Mouse (Mus musculus): ENCODE results near the gene Aqp11.
A peak's percentile ranks its signal among the peaks of the same experiment; 100 is the strongest.

Aqp11 gene

GRCm38 (mm10) chr7:97747787-97748497 is 9.9 kb upstream of the Aqp11 start:
- DNase-seq (ENCODE audit: extremely low read depth, insufficient read length, low spot score): peak; percentile 81

DNA sequence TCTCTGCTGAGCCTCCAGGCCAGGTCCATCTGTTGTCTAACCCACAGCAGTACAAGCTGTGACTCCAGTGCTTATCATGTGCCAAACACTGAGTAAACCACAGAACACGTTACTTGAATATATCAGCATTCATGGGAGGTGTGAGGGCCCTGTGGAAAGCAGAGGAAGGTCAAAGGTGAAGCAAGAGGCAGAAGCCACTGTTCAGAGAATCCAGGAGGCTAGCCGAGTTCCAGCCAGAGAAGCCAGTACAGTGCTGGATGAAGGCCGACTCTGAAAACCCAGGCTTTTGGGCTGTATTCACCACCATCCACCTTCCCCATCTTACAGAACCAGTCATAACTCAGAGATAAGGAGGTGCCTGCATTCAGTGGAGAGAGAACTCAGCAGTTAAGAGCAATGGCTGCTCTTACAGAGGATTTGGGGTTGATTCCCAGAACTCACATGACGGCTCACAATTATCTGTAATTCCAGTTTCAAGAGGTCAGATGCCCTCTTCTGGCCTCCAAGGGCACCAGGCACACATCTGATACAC is 9.2 kb upstream of the Aqp11 start:
- DNase-seq (ENCODE audit: extremely low read depth, insufficient read length, low spot score): no peak

DNA sequence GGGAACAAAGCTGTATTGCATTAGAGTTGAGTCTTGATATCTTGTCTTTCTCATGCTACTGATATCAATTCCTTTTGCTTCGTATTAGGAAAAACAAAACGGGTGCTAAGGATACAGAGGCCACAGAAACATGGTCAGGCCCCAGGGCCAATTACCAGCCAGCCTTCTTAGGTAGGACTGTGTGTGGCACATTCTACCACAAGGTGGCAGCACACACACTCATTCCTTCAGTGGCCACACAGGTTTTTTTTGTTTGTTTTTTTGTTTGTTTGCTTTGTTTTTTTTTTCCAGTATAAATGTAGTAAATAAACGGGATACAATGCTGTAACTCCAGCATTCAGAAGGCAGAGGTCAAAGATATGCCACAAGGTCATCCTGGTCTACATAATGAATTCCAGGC is 7.2 kb upstream of the Aqp11 start:
- DNase-seq (ENCODE audit: extremely low read depth, insufficient read length, low spot score): no peak

- no peak for DNase-seq (ENCODE audit: extremely low read depth, insufficient read length, low spot score)
Observed at GRCm38 (mm10) chr7:97741756-97742291, 3.7 kb upstream of the Aqp11 start.

GRCm38 (mm10) chr7:97740948-97741347 is 2.9 kb upstream of the Aqp11 start:
- DNase-seq (ENCODE audit: extremely low read depth, insufficient read length, low spot score): peak; percentile 35

DNA sequence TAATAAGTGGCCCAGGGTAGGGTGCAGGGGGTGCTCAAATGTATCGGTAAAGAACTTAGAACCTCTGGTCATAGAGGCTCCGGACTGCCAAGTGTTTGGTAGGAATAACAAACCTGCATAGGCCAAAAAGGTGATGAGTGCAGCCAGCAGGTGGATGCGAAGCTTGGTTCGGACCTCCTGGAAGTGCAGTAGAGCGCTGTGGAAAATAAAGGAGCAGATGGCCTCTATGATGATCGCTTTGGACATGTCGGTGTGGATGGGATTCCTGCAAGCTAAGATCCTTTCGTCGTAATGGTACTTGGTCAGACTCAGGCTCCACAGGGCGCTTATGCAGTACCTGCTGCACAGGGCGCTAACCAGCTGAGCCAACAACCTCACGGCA is 842 bp downstream of the Aqp11 start:
- no peak for DNase-seq (ENCODE audit: extremely low read depth, insufficient read length, low spot score)

- no peak for DNase-seq (ENCODE audit: extremely low read depth, insufficient read length, low spot score)
Observed at GRCm38 (mm10) chr7:97735886-97736420, 2.1 kb downstream of the Aqp11 start.

DNA sequence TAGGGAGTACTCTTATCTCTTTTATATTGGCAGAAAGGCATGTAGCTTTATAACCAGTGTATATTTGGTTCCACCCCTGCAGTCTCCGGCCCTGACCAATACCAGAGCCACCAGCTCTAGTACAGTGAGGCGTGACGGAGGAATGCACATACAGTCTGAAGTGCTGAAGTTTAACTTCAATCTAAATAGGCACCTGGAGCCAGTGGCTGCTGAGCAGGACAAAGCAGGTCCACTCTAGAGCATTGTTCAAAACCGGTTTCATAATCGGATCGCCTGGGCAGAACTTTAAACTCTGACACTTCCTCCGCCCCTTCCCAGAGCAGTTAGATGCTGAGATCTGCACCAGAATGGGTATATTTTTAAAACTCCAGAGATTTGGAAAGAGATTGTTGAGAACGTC is 3.1 kb downstream of the Aqp11 start:
- DNase-seq (ENCODE audit: extremely low read depth, insufficient read length, low spot score): no peak

- DNase-seq (ENCODE audit: extremely low read depth, insufficient read length, low spot score): no peak
Observed at GRCm38 (mm10) chr7:97733606-97734005, 4.5 kb downstream of the Aqp11 start.

GRCm38 (mm10) chr7:97730427-97730826 is 7.7 kb downstream of the Aqp11 start:
- no peak for DNase-seq (ENCODE audit: extremely low read depth, insufficient read length, low spot score)

GRCm38 (mm10) chr7:97728666-97729614 is 9.1 kb downstream of the Aqp11 start:
- DNase-seq (ENCODE audit: extremely low read depth, insufficient read length, low spot score): no peak

DNA sequence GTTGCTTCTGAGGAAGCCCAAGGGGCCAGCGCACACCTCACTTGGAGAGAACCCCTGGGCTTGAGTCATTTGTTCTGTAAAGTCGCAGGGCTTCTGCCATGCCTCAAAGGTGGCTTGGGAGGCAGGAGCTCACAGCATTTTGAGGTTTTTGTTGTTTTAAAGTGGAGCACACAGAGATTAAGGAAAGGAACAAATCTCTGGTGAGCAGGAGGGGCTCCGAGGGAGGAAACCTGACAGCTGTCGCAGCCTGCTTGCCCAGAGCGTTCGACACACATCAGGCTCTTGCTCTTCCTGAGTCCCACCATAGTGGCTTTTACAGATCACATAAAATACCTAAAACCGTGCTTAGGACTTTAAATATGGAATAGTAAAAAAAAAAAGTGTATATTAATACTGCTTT is 11.3 kb downstream of the Aqp11 start:
- no peak for DNase-seq (ENCODE audit: extremely low read depth, insufficient read length, low spot score)

GRCm38 (mm10) chr7:97726080-97726479 is 12.0 kb downstream of the Aqp11 start:
- DNase-seq (ENCODE audit: extremely low read depth, insufficient read length, low spot score): no peak

DNA sequence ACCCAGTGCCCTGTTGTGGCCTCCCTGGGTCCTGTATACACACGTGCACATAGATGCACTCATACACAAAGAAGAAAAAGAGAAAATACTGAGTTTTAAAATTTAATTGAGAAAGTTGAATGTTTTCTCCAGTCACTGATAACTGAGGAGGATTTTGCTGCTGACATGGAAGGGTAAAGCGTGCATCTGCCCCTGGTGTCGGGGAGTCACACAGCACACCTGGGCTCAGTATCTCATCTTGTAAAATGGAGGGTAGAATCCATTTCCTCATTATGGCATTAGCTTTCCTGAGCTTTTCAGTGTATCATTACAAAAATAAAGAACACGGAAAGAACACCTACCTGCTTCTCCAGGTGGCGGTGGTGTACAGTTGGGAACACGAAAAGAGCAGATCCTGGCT is 12.7 kb downstream of the Aqp11 start:
- no peak for DNase-seq (ENCODE audit: extremely low read depth, insufficient read length, low spot score)

DNA sequence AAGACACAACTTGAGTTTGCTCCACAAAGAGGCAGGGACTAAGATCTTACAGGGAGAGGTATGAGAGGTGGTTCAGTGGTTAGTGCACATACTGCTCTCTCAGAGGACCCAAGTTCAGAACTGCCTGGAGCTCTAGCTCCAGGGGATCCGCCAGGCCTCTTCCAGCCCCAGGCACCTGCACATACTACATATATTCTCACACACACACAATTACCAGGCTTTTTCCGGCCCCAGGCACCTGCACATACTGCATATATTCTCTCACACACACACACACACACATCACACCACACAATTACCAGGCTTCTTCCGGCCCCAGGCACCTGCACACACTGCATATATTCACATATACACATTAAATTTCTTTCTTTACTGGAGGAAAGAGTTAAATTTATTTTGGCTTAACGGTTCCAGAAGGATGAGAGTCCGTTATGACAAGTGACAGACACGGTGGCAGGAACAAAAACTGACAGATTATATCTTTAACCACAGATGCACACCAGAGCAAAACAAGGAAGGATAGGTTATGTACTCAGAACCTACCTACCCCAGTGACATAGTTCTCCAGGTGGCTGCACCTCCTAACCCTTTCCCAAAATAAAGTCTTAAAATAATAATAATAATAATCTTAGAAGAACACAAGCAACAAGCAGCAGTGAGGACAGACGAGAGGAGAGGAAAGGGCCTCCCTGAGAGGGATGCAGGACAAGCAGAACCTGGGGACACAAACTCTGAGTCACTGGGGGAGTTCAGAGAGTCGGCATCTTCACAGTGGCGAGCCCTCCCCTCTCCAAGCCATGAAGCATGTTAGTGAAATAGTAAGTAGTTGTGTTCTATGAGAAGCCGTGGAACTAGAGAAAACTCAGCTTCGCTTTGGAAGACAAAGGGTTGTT is 14.2 kb downstream of the Aqp11 start:
- no peak for DNase-seq (ENCODE audit: extremely low read depth, insufficient read length, low spot score)

GRCm38 (mm10) chr7:97722278-97722918 is 15.7 kb downstream of the Aqp11 start:
- no peak for DNase-seq (ENCODE audit: extremely low read depth, insufficient read length, low spot score)

- DNase-seq (ENCODE audit: extremely low read depth, insufficient read length, low spot score): no peak
Observed at GRCm38 (mm10) chr7:97720109-97720508, 18.0 kb downstream of the Aqp11 start.

- DNase-seq (ENCODE audit: extremely low read depth, insufficient read length, low spot score): no peak
Observed at GRCm38 (mm10) chr7:97719078-97719477, 19.0 kb downstream of the Aqp11 start.

GRCm38 (mm10) chr7:97717326-97717725 is 20.8 kb downstream of the Aqp11 start:
- DNase-seq (ENCODE audit: extremely low read depth, insufficient read length, low spot score): no peak

DNA sequence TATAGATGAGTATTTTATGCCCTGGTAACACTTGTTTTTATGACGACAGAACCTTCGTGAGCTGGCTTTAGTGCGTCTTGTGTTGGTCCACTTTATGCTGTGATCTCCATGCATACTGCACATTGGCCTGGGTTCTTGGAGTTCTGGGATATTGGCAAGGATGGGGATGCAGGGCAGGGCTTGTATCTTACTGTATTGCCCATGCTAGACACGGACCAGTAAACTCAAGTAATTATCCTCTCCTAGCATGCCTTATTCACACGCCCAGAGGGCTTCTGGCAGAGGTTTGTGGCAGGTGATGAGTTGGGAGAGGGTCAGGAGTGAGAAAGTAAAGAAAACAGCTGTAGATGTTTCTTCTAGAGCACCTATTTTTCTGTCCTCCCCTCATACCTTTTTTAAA is 23.4 kb downstream of the Aqp11 start:
- no peak for DNase-seq (ENCODE audit: extremely low read depth, insufficient read length, low spot score)
